Mouse (Mus musculus) kidney, adult 11 months (tissue): ENCODE results near the gene Vegfb.

Experiments used
- DNase-seq: peaks from one replicate; pipeline ENCODE4 v3.0.0; 2022

Gene Vegfb

DNA sequence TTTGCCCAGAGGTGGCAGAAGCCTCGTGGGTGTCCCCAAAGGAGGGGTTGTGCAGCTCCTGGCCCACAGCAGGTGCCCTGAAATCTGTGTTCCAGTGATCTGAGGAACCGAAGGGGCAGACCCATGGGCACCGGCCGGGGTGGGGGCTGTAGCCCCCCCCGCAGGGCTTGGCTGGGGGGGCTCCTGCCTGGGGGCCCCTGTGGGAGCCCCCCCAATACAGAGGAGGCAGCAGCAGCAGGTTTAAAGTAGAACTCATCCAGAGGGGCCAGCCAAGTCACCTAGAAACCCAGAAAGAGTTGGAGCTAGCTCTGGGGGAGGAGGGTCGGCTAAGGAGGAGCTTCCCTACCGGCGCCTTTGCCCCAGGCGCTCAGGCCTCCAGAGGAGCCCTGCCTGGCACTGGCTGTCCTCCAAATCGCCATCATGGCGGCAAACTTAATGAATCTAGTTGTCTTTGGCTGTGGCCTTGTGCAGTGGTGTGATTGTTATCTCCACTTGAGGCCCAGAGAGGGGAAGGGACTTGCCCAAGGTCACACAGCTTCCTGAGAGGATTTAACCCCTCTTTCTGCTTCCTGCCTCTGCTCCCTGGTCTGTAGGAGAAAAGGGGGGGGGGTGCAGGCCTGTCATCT lies 16.9 kb downstream of the Vegfb start:
- peak; percentile 57 for DNase-seq

DNA sequence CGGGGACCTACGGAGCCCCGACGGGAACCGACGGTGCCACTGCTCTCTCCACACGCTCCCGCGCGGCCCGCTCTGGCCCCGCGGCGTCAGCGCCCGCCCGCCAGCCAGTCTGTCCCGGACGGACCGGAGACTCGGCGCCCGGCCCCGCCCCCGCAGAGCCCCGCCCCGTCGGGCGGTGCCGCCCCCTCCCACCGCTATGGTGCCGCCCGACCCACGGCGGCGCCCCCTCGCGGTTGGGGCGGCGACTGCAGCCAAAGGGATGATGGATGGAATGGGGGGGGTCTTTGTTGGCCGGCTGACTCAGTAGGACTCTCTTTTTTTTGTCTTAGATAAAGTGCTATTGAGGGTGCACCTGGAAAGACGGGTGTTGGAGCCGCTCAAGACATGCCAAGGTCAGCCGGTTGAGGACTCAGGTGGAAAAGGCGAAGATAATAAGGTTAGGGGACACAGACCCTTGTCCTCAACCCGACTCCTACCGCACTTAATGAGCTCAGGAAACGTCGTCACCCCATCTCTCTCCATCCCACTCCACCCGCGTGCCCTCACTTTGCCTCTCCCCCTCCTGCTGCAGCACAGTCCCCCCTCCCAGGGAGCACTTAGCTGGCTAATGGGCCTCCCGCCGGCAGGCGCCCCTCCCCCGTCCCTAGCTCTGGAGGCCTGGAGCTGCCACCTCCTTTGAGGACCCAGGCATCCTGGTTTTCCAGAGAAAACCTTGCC lies 17.6 kb downstream of the Vegfb start:
- DNase-seq: peak; percentile 67

DNA sequence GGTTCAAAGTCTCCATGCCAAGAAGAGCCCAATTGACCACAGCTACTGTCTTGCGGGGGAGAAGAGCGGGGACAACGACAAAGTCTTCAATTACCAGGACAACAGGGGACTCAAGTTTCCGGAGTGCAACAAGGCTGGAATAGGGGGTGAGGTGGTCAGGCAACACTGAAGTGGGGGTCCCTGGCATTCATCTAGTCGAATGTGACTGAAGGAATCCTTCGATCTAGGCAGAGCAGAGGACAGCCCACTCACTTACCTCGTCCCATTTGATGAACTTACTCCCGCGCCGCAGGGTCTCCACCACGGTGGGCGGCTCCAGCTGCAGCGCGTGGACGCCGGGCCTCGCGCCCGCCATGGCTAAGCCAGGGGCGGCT lies 18.2 kb downstream of the Vegfb start:
- DNase-seq: no peak

DNA sequence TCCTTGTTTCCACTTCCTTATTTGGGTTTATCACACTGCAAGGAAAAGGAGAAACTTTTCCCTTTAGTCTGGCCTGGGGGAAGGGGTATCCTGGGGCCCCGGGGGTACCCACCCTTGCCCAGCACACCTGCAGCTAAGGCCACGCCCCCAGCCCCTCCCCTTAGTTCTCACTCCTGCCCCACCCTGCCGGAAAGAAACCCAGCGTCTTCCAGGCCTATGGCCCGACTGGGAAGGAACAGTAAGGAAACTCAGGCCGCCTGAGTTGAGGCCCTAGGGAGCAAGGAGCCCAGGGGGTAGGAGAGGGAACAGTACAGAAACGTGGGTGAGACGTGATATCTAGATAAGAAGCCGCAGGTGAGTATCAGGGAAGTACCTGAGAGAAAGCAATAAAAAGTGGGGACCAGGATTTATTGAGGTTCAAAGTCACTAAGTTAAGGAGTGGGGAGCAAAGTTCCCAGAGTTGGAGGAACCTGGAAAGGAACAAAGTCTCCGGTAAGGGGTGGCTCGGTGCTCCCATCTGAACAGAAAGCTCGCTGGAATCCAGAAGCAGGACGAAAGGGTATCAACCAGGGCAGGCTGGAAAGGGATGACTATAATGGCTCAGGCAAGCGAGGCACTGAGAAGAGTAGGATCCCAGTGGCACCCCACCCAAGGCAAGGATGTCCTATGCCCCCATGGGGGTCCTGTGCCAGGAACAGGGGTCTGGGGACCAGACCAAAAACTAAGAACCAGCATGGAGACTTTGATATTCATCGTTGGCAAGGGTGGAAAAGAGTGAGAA lies 18.8 kb downstream of the Vegfb start:
- no peak for DNase-seq

DNA sequence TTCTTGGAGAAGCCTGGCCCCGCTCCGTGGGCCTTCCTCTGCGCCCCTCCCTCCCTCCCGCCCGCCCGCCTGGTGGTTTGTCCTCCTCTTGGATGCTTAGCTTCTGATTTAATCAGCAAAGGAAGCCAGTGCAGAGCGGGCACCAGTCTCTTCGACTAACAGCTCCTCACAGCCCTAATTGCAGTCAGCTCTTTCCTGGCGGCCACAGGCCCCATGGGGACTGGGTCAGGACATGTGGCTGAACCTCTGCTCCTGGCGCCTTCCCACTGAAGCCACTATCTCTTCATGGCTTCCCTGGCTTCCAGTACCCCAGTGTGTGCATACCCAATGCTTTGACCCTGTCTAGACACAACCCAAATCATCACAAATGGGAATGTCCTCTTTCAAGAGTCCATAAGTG lies 31.0 kb downstream of the Vegfb start:
- no peak for DNase-seq

DNA sequence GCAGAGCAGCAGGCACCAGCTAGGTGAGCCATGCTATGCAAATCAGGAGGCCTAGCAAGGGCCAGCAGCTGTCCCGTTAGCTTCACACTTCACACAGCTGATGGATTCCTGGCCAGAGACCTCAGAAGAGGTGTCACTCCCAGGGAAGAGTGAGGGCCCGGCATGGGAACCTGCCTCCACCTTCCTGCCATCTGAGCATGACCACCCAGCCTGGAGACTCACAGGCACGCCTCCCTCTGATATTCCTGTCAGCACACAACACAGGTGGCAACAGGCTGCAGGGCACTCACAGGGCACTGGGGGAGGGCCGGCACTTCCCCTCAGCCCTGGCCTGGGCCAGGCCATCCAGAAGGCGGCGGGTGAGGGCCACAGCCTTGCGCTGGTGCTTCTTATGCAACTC lies 32.0 kb downstream of the Vegfb start:
- no peak for DNase-seq

DNA sequence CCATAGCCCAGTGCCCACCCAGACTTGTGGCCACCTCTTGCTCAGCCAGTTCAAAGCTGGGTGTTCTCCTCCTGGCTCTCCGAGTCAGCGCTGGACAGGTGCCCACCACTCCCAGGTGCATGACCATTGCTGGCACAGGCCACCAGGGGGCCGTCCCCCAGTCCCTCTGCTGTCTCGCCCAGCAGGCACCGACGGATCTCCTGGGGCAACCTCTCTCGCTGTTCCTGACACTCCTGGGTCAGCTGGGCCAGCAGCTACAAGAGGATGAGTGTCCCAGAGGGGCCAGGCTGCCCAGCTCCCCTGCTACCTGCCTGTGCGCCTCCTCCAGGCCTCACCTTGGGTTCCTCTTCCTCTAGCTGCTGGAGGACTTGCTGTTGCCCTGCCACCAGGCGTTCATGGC lies 33.4 kb downstream of the Vegfb start:
- peak; percentile 65 for DNase-seq

DNA sequence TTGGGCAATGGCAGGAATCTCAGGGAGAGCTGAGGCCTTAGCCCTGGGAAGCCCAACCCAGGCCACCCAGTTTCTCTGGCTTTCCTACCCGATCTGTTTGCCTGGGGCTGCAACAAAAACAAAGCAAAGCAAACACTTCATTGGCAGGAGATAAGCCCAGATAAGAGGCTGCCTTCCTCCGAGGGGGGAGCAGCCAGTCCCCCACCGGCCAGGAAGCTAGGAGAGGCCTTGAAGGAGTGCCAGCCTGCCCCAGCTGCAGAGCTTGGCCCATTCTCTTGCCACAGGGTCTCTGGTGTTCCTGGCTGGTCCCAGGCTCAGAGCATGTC lies 34.8 kb downstream of the Vegfb start:
- peak; percentile 74 for DNase-seq

DNA sequence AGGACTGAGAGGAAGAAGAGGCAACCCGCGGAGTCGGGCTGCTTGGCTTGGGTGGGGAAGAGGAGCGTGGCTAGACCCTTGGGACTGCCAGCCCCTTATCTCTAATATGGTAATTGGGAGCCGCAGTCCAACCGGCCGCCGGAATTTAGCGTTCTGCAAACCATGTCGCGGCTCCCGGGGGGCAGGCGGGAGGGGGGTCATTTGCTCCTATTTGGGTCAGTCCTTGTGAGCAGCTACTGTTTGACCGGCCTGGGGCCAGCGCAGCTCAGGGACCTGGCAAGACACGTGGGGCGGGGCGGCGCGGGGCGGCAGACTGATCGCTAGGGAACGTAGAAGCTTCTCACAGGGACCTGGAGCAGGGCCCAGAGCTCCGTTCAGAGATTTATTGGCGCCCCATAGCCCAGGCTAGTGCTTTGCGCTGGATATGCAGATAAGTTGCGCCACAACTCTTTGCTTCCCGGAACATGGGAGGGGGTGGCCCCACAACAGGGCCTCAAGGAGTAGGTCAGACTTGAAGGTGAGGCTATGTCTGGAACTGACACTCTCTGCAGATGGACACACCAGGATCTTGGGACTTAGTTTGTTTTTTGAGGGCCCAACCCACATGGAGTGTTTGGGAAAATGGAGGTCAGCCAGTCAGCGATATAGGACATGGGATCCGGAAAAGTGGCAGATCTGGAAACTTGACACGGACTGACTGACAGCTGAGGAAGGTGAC lies 35.3 kb downstream of the Vegfb start:
- peak; percentile 92 for DNase-seq

DNA sequence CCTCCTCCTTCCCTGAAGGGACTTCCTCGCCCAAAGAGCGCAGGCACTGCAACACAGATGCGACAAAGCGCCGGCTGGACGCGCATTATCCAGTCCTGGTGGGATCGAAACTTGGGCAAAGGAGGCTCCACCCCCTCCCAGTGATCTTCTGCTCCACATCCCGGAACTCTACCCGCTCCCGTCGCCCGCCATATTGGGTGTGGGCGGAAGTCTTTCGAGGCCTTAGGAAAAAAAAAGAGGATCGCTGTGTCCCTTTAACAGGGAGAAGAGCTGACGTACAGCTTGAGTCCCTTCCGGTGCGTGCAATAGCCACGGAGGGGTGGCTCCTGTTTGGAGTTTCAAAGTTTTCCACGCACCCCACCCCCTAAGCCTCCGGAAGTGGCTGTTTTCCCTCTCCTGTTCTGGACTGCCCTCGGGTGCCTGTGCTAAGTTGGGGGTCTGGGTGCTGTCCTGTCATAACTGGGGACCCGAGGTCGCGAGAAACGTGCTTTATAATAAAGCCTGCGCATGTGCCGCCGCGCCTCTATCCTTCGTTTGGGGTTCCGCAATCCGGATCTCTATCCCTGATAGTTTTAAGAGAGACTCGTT lies 36.0 kb downstream of the Vegfb start:
- peak; percentile 98 for DNase-seq

DNA sequence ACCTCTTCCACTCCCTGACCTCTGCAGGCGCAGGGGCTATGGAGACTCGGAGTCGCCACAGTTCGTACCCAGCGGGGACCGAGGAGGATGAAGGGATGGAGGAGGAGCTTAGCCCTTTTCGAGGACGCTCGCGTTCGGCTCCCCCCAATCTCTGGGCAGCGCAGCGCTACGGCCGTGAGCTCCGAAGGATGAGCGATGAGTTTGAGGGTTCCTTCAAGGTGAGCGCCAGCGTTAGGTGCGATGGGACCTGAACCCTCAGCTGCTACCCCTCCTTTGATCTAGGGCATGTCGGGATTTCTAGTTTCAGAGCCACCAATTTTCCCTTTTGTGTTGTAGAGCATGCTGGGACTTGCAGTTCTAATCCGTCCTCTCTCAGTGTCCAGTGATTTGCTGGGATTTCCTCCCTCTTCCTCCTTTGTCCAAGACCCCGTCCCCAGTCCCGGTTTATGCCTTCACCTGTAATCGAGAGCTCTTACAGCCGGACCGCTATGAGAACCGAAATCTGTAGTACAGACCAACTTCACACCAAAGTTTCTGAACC lies 36.8 kb downstream of the Vegfb start:
- peak; percentile 71 for DNase-seq

DNA sequence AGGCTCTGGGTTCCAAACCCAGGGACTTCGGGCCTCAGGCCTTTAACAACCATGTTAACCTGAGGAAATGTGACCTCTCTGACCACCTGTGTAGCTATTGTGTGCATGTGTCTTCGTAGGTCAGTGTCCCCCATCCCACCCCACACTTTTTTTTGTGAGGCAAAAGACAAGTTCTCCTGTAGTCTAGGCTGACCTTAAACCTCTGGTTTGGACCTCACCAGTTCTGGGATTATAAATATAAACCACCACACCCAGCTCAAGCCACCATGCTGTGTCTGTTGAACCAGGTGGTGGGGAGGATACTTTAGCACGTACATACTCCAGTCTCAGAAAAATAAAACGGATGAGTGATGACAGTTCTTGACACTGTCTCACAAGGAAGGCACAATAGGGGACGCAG lies 37.5 kb downstream of the Vegfb start:
- no peak for DNase-seq

DNA sequence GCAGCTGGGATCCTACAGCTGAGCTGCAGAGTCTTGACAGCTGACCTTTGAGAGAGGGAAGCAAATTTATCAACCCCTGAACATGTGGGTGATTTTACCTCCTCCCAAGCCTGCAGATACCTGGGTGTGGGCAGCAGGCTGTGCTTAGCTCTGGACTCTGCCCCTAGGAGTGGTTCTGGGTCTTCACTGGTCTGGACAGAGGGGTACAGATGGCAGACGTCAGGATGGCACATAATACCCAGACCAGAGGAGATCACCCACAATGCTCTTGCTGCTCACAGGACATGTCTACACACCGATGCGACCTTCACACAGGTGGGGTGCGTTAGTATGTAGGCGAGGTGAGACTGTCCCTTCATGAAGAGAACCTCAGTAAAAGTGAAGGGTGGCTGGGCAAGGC lies 37.9 kb downstream of the Vegfb start:
- DNase-seq: no peak

DNA sequence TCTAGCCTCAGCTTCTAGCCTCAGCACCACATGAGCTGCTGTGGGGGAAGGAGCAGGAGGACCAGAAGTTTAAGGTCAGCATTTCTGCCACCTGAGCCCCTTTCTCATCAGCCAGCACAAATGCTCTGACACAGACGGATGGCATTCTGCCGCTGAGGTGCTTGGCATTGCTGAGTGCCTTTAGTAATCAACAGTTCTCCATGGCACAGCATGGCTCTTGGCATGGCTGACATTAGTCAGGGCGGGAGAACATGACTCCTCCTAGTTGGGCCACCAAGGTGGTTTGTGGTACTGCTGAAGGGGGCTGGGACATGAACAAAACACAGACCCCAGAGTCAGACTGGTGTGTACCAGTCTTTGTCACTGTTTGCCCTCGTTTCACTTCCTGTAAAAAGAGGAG lies 39.3 kb downstream of the Vegfb start:
- DNase-seq: no peak

DNA sequence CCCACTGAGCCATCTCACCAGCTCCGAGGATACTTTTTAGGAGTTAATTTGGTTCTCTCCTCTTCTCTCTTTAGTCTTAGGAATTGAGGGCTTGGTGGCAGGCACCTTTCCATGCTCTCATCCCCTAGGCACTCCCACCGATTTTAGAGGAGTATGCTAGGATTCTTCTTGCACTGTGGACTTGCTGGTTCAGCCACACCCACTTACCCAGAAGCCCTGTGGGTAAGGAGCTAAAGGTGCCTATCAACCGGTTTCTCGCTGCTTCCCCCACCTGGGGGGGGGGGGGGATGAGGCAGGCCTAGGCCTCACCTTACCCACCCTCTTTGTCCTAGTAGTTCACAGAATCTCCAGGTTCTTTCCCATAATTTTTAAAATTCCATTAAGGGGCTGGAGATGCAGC lies 39.7 kb downstream of the Vegfb start:
- DNase-seq: no peak

DNA sequence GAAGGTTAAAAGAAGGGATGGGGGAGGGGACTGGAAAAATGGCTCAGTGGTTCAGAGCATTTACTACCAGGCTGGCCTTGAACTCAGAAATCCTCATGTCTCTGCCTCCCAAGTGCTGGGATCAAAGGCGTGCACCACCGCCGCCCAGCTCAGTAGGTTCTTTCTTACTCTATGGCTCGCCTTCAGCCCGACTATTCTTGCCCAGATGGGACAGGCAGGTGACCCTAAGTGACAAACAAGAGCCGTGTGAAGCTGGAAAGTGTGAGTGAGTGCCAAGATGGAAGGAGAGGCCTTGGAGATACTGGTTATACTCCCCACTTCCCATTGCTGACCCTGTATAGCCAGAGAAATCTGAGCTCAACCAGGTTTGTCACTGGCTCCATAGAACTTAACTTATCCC lies 43.7 kb downstream of the Vegfb start:
- DNase-seq: no peak

DNA sequence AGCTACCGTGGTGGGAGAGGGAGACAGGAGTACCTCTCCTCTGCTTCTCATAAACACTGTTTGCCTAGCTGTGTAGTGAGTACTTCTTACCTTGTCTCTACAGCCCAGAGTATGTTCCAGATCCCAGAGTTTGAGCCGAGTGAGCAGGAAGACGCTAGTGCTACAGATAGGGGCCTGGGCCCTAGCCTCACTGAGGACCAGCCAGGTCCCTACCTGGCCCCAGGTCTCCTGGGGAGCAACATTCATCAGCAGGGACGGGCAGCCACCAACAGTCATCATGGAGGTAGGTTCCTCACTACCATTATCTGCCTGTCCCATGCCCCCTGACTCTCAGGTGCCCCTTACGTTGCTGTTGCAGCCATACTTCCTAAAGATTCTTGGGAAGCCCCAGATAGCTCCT lies 44.7 kb downstream of the Vegfb start:
- no peak for DNase-seq

DNA sequence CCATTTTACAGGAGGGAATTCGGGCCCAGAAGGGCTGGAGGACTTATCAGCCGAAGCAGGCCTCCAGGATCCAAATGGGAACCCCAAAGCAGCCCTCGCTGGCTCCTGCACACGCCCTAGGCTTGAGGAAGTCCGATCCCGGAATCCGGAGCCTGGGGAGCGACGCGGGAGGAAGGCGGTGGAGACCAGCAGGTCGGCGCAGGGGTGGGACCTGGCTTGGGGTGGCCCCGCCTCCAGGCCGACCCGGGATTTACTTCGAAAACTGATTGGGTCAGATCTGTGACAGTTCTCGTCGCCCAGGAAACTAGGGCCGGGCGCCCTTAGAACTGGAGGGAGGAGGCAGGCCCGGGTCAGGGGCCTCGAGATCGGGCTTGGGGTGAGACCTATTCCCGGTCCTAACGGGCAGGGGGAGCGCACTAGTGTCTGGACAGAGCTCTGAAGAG lies 45.2 kb downstream of the Vegfb start, which contains the start of gene Gpr137:
TSS of gene Gpr137 (minus strand) at position 232 of the 443 bp plus-strand sequence.
- DNase-seq: peak; percentile 98

DNA sequence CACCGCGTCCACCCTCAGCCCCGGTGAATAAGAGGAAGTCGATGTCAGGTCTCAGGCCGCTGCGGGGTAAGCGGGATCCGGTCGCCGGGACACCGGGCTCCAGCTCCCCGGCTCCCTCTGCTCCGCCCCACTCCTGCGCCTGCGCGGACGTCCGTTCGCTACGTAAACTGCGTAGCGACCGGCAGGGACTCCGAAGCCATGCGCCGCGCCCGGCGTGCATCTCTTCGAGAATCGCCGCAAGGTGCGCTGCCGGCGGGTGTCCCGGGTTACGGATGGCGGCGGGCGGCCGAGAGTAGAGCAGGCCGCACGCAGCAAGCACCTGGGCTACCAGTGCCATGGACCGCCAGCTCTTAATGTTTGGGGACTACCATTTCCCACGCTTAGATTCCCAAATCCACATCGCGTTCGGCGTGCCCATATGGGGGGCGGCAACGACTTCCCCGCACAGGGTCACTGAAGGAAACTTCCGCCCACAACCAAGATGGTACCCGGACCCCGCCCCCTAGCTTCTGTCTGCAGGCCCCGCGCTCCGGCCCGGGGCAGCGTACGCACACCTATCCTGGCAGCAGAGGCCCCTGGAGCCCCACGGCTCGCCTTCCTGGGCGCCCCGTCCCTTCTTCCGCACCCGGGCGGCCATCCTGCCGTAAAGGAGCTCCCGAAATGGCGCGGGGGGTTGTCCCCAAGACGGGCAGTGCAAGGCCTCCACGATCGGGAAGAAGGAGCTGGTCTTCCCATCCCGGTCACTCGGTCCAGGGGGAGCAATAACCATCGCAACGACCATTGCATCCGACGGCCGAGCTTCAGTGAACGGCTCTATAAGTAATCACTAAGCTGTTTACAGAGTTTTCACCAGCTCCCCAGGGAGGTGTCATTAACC lies 45.8 kb downstream of the Vegfb start, which contains the start of gene Bad:
TSS of gene Bad (plus strand) at position 490 of the 877 bp plus-strand sequence.
- DNase-seq: peak; percentile 90

DNA sequence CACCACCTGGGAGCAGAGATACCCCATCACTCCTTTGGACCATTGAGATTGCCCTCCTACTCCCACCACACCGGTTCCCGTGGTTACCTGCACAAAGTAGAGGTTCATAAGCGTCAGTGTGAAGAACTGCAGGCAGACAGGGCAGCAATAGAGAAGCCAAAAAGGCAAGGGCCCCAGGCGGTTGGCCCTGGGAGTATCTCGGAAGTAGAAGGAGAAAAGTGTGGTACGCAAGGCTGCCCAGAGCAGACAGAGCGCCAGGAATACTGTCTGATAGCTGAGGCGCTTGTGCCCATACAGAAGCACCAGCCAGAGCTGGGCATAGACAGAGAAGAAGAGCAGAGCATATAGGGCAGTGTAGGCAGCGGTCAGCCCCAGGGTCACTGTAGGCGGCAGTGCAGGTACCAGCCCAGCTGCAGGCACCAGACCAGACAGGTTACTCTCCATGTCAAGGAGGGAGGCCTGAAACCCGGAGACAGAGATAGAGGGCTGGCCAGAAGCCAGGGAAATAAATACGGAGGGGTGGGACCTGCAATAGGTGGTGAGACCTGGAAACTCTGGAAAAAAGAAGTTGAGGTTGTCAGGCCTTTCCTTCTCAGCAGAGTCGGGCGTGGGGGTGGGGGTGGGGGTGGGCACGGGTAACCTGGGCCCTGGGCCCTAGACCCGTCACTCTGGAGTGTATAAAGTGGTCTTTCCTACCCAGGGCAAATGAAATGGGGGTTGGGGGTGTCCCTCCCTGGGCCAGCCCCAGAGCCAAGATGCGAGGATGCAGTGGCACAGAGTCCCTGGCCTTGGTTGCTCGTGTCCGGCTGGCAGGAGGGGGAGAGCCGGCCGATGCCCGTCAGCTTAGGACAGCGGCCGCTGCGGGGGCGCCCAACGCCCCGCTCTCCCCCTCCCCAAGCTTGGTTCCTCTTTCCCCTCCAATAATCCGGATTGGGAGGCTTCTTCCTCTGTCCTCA lies 46.8 kb downstream of the Vegfb start:
- DNase-seq: peak; percentile 37
